In genomic region chr12:36214389-36215148, GRCm38 (mm10) we compare ENCODE assay signal across 13 mouse cellular contexts. TPM values are rescaled to one million over a fixed set of nuclear protein-coding genes. Genes with fewer than 3 reads are reported as not detected.
DNase-seq lines count a peak whose midpoint lies in the region; ATAC-seq and TF ChIP-seq lines count a peak whose summit lies in the region.
"Had no signal": no experiment of that assay in that cellular context is flagged by ENCODE, and none has a peak within 500 bp of the region (broad histone marks: within the 10 kb centered on the region; RNA-seq: fewer than 3 reads in every experiment).

No protein-coding gene starts in this region.

- no peak overlapping the region for H3K9ac ChIP-seq in heart, adult 2 months (ENCODE audit: low read depth, low read length)
- H3K9ac ChIP-seq in midbrain, embryonic 15.5 days, result no peak overlapping the region
- H3K9ac ChIP-seq: liver, embryonic 15.5 days had no signal

- no peaks in the 10 kb centered on the region for H3K79me2 ChIP-seq in heart, adult 2 months (replicated peaks; ENCODE audit: control insufficient read depth, insufficient read depth, low read length)

- TF ChIP-seq CTCF in heart, adult 2 months (IDR thresholded peaks at IDR 0.05), result no peak

- H3K4me1 ChIP-seq in heart, adult 2 months (ENCODE audit: control insufficient read depth, insufficient read depth, low read length), result no peaks in the 10 kb centered on the region
- H3K4me1 ChIP-seq in midbrain, embryonic 15.5 days, result 0 out of 2 replicates have a peak, but pooled peaks cover 5% of the 10 kb centered on the region
- H3K4me1 ChIP-seq: liver, embryonic 15.5 days had no signal

- no peak overlapping the region for H3K27ac ChIP-seq in heart, adult 2 months
- no peak overlapping the region for H3K27ac ChIP-seq in midbrain, embryonic 15.5 days
- H3K27ac ChIP-seq: liver, embryonic 15.5 days had no signal

- 42% methylated on average over 8 of the region's 8 CpGs for WGBS in heart, adult 2 months
- WGBS in midbrain, embryonic 15.5 days, result 57% methylated on average over 8 of the region's 8 CpGs

- no peak for TF ChIP-seq POLR2A in heart, adult 2 months (IDR thresholded peaks at IDR 0.05; ENCODE audit: insufficient read depth, low read depth, low read length)

- H3K36me3 ChIP-seq in heart, adult 2 months (ENCODE audit: control insufficient read depth, insufficient read depth, low read length), result no peaks in the 10 kb centered on the region
- H3K36me3 ChIP-seq in midbrain, embryonic 15.5 days (replicated peaks), result no peaks in the 10 kb centered on the region
- H3K36me3 ChIP-seq: liver, embryonic 15.5 days had no signal

- H3K4me2 ChIP-seq in midbrain, embryonic 15.5 days, result no peak overlapping the region
- H3K4me2 ChIP-seq: liver, embryonic 15.5 days had no signal

- intact Hi-C loops in heart, adult 2 months (cut with DNase I), result loop anchor here (1.0 to 10.0 kb wide), 4 partner anchors 159 to 1240 kb away; no protein-coding TSS in a partner anchor

- no peaks in the 10 kb centered on the region for H3K27me3 ChIP-seq in heart, adult 2 months (ENCODE audit: control insufficient read depth, insufficient read depth, low read length)
- H3K27me3 ChIP-seq in midbrain, embryonic 15.5 days (replicated peaks), result no peaks in the 10 kb centered on the region
- H3K27me3 ChIP-seq: liver, embryonic 15.5 days had no signal

- no peaks in the 10 kb centered on the region for H3K9me3 ChIP-seq in midbrain, embryonic 15.5 days
- H3K9me3 ChIP-seq: liver, embryonic 15.5 days had no signal

- no peak overlapping the region for H3K4me3 ChIP-seq in heart, adult 2 months
- H3K4me3 ChIP-seq in midbrain, embryonic 15.5 days, result no peak overlapping the region
- H3K4me3 ChIP-seq: liver, embryonic 15.5 days had no signal

- peak; percentile 41 for DNase-seq in heart, adult 11 months
- DNase-seq in heart, adult 2 months, result no peak
- peak; percentile 13 to 14 for DNase-seq in B cell, adult 2 months
- no peak for DNase-seq in testis, postnatal 14 days (ENCODE audit: low spot score)
- DNase-seq in cerebellum, adult 18-20 months, result no peak
- no peak for DNase-seq in gastrocnemius, adult 8-10 months (ENCODE audit: low spot score in 2 of 2)

- ATAC-seq in hematopoietic stem cell, adult 5-6 weeks (replicated peaks in 1 of 2; ENCODE audit: insufficient read depth in 1 of 2, low FRiP score in 2 of 2, low TSS enrichment in 1 of 2, low read depth in 1 of 2, poor library complexity in 2 of 2, severe bottlenecking in 2 of 2), result peak; percentile 86 to 90
- peak; percentile 28; the same call in 1 of the 2 replicates for ATAC-seq in midbrain, embryonic 15.5 days (replicated peaks)

- TF ChIP-seq EP300 in heart, adult 2 months (IDR thresholded peaks at IDR 0.05; ENCODE audit: insufficient read depth, low read depth, low read length), result no peak

RNA-seq across cellular contexts. Expression of gene Lrrc72, which starts 38.6 kb away (rescaled TPM):
- total RNA-seq in heart, adult 2 months (2021), result not detected
- polyA plus RNA-seq in heart, adult 2 months (2012; rRNA removed), result not detected in 2 replicates
- not detected in 2 replicates for total RNA-seq in hematopoietic stem cell, adult 5-6 weeks (2017)
- polyA plus RNA-seq in midbrain, embryonic 15.5 days (2015; fragmentation: Nextera tagmentation; extraction: Ambion mirVana), result 0.43 TPM in 1 of 2 replicates, not detected in the other
- total RNA-seq in gastrocnemius, adult 8-10 months (2022), result not detected
- total RNA-seq: left cerebral cortex, postnatal 25 days; neutrophil, adult 5-6 weeks had no signal
- polyA plus RNA-seq: liver, embryonic 15.5 days; small intestine, adult 2 months; thymus, adult 2 months had no signal

RNA-seq across cellular contexts. Expression of gene Bzw2, which starts 56.7 kb away (rescaled TPM):
- 100 to 1,000 TPM; 175 to 199 TPM for total RNA-seq in heart, adult 2 months (2021)
- polyA plus RNA-seq in heart, adult 2 months (2012; rRNA removed), result 67.3 and 128 TPM in 2 replicates
- total RNA-seq in hematopoietic stem cell, adult 5-6 weeks (2017), result 98.0 and 117 TPM in 2 replicates
- polyA plus RNA-seq in midbrain, embryonic 15.5 days (2015; fragmentation: Nextera tagmentation; extraction: Ambion mirVana), result 373 and 395 TPM in 2 replicates
- 100 to 1,000 TPM in 3 of 4 experiments, 10 to 100 TPM in 1; 96.8 to 117 (median 106) TPM for total RNA-seq in gastrocnemius, adult 8-10 months (2022)

RNA-seq across cellular contexts. Expression of gene Ankmy2, which starts 57.7 kb away (rescaled TPM):
- 10 to 100 TPM; 13.3 to 15.5 TPM for total RNA-seq in heart, adult 2 months (2021)
- polyA plus RNA-seq in heart, adult 2 months (2012; rRNA removed), result 7.0 and 12.4 TPM in 2 replicates
- 30.1 and 32.2 TPM in 2 replicates for total RNA-seq in hematopoietic stem cell, adult 5-6 weeks (2017)
- polyA plus RNA-seq in midbrain, embryonic 15.5 days (2015; fragmentation: Nextera tagmentation; extraction: Ambion mirVana), result 67.8 and 77.3 TPM in 2 replicates
- total RNA-seq in gastrocnemius, adult 8-10 months (2022), result 1 to 10 TPM; 4.0 to 6.6 (median 5.7) TPM

Comparison
In these comparisons a context has a peak if more than half of its experiments do, and no peak if none do; other contexts are left out.
1. DNase-seq: peak in heart, adult 11 months (single experiment) and B cell, adult 2 months (2 of 2); none in heart, adult 2 months (0 of 2), testis, postnatal 14 days (single experiment), cerebellum, adult 18-20 months (0 of 2) and gastrocnemius, adult 8-10 months (0 of 2).